Mouse (Mus musculus) thymus, postnatal 14 days (tissue): ENCODE data around the gene Gpr176.
A peak's percentile ranks its signal among the peaks of the same experiment; 100 is the strongest.

Source experiments
- DNase-seq: peaks from one replicate; pipeline ENCODE4 v3.0.0; 2021

The Gpr176 gene

DNA sequence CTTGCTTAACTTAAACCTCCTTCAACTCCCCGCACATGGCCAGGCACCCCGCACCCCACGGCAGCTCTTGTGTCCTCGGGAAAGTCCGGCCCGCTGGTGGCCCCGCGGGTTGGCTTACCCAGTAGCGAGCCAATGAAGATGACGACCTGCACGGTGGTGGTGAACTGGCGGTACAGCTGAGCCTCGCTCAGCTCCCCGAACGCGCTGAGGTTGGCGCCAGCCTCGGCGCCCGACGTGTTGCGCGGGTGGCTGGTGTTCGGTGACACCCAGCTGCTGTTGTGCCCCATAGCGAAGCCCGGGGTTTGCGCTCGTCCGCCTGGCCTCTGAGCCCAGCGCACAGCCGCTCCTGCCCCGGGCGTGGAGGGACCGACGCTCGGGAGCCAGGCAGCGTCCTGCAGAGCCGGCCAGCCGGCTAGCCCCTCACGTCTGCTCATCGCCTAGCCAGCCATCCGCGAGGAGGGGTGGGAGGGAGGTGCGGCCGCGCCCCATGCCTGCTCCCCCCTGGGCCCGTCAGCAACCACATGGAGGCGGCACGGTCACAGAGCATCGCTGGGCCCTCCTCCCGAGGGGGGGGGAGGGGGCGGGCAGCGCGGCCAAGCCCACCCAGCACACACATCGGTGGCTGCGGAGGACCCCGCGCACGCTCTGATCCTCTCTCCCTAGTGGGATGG lies at the start of gene Gpr176:
TSS of gene Gpr176 (minus strand) at position 519 of the 671 bp plus-strand sequence.
- peak; percentile 26 for DNase-seq

DNA sequence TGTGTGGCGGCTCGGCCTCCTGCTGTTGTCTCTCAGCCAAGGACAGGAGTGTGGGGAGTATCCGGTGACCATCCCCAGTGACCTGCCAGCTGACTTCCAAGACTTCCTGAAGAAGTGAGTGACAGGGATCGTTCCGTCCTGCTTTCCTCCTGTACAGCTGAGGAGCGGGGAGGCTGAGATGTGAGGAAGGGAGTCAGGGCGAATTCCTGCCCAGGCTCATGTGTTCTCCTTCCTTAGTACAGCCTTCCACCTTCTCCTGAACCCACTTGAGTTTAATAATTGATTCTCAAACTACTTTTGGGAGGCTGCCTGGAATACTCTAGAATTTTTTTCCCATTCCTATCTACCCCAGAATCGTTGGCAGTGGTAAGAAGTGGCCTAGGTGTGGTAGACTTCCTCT lies 49.2 kb upstream of the Gpr176 start:
- no peak for DNase-seq

DNA sequence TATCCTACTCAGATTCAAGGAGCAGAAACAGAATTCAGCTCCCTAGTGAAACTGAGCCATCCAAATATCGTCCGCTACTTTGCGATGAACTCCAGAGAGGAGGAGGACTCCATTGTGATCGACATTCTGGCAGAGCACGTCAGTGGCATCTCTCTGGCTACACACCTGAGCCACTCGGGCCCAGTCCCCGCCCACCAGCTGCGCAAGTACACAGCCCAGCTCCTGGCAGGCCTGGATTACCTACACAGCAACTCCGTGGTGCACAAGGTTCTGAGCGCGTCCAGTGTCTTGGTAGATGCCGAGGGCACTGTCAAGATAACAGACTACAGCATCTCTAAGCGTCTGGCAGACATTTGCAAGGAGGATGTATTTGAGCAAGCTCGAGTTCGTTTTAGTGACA lies 48.7 kb upstream of the Gpr176 start:
- DNase-seq: no peak

DNA sequence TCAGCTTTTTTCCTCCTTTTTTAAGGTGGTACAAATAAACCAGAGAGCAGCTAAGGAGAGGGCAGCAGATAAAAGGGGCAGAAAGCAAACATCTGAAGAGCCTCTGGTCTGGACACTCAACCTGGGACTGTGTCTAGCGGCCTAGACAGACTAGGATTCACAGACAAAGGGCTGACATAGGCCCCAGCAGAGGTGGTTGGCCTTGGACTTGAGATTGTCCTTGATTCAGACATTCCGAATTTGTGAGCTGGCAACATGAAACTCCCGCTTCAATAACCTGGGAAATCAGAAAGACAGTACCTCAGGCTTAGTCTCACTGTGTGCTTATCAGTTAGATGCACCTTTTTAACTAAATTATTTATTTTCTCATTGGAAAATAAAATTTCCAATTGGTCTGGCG lies 44.9 kb upstream of the Gpr176 start:
- DNase-seq: no peak

DNA sequence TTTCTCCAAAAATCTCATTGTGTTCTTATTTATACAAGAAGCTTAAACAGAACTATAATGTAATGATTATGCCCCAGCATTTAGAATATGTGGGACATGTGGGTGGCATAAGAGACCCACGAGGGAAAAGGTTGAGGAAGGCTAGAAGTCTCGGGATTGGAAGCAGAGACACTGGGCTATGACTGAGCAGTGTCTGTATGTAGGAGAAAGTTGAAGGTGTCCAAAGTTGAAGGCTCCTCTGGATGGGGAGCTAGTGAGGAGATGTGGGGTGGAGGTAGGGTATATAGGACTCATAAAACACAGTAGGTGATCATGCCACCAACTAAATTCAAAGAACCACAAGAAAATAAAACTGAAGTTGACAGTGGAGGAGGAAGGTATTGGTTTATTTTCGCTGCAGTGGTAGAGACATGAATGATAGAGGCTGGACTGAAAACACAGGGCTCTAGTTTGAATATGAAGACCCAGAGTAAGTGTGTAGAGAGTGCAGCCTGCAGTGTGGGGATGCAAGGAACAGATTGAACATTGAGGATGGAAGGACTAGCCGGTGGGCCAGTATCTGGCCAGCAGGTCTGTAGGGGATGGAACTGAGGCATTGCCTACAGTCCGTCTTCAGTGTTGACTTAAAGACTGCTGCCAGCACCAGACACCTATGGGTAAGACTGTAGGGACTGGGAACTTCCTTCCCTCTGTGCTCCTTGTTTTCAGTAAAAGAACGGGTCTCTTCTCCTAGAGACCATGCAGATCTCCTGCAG lies 42.6 kb upstream of the Gpr176 start:
- no peak for DNase-seq

DNA sequence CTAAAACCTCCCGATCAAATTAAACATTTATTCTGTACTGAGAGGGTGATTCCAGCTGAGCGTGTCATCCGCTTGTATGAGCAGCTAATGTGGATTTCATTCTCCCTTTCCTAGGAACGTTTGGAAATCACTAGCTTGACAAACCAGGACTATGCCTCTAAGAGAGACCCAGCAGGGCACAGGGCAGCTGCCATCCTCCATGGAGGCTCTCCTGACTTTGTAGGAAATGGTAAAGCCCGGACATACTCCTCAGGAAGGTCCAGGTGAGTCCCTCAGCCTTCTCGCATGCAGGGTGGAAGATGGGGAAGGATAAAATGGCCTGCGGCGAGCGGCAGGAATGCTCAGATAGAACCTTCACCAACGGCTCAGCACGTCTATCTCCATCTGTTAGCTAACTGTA lies 39.6 kb upstream of the Gpr176 start:
- no peak for DNase-seq

DNA sequence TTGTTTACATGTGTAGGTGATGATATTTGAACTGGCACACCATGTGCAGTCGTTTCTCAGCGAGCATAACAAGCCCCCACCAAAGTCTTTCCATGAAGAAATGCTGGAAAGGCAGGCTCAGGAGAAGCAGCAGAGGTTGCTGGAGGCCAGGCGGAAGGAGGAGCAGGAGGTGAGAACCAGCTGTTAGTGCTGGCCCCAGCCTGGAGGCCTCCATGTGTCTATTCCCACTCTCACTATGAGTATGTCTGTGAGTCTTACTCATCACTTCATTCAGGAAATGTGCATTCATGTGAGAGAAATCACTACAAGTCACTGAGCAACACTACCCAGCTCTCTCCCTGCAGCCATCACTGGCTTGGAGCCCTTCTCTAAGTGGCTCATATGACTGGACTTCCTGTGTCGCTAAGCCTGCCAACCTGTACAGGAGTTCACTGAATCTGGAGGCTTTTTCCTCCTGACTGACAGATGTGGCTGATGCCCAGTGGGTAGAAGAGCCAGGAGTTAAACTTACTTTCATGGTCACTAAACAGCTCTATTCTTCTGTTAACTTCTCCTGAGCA lies 35.2 kb upstream of the Gpr176 start:
- DNase-seq: no peak

DNA sequence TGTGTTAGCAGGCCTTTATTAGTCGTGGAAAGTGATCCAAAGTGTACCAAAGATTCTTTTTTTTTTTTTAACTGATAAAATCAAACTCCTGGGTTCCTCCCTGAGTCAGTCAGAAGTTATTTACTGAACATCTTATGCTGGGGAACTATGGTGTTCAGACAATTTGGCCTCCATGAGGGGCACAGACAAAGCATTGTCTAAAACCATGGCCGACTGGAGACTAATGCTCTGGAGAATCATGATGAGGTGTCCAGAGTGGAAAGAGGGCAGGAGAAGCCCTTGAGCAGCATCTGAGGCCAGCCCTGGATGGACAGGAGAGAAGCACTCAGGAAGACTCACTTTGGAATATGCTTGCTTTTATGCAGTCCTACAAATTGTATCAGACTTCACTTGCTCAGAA lies 33.6 kb upstream of the Gpr176 start:
- no peak for DNase-seq

DNA sequence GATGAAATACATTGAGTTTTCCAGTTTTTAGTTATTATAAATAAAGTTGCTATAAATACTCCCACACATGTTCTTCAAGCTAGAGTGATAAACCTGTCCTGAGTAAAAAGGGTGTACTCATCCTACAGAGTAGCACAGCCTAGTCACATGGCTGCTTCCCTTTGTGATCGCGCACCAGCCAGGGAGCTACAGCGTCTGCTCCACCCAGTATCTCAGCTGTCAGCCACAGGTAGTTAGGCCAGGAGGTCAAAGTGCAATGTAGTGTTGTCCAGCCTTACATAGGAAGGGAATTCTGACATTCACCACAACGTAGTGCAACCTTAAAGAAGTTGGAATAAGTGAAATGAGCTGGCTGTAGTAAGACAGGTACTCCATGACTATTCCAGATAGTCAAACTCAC lies 32.3 kb upstream of the Gpr176 start:
- DNase-seq: no peak

DNA sequence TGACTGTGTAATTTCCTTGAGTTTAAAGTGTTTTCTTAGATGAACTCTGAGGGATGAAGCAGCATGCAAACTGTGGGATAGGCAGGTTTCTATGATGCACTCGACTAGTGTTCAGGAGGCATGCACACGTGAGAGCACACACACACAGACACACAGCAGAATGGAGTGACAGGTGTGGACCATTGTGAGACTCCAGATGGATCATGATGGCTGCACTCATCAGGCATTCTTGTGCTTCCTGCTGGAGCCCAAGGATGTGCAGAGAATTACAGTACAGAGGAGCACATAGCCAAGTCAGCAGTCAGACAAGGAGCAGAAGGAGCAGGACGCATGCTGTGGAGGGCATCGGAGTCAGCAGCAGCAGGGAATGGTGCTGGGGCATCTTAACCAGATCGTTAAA lies 31.1 kb upstream of the Gpr176 start:
- no peak for DNase-seq

DNA sequence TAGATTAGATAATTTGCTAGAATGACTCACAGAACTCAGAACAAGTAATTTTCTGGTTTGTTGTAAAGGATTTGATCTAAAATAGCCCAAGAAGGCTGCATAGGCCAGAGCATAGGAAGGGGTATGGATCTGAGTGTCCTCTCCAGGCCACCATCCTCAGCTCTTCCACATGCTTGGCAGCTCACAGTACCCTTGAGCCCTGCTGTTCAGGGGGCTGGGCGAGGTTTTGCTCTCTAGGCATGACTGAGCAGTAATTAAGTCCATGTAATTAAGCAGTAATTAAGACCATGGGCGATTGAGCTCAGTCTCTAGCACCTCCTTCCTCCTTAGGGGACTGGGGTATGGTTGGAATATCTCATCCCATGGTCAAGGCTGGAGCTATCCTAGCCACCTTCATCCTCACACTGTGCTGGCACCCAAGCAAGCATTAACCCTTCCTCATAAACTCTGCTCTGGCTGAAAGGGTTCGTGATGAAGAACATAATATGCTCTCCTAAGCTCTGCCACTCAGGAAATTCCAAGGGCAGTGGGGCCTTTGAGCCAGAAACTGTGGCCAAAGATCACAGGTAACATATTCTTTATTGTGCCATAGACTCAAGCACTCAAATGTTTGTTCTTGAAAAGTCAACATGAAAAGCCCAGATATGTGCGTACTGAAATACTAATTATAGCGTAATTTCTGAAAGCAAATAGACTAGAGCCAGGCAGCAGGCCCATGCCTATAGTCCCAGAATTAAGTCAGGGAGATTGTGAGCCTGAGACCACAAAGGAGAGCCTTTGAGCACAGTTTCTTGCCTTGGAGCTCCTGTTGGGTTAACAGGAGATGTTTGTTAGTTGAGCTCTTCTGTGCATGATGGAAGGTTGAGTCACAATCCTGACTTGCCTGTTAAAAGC lies 28.9 kb upstream of the Gpr176 start:
- no peak for DNase-seq

DNA sequence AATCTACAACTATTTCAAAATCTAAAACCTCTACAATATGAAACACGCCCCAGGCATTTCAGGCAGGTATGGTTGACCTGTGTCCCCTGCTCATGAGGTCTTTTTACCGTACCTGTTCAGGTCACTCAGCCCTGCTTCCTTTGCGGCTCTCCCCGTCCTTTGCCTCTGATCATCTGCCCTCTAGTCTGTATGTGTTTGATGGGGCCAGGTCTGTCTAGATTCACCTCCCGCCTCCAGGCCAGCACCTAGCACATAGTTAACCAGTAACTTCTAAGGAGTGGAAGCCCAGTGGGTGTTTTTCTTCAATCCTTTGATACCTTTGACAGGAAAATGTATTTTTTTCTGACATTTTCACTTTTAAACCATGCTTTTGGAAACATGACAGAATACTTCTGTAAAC lies 26.5 kb upstream of the Gpr176 start:
- DNase-seq: no peak

DNA sequence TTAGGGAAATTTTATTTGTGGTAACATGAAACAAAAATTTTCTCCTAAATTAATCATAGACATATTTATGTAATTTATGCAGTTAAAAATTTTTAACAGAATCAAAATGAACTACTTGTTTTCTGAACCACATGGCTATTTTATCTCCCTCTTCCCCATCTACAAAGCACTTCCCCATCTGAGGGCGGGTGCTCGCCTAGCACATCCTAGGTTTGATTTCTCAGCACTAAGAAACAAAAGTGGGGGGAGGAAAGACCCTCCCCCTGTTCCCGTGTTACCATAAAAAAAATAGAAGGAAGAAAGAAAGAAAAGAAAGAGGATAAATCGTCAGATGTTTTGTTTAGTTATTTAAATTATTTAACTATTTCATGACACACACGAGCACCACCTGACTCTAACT lies 18.0 kb upstream of the Gpr176 start:
- no peak for DNase-seq

DNA sequence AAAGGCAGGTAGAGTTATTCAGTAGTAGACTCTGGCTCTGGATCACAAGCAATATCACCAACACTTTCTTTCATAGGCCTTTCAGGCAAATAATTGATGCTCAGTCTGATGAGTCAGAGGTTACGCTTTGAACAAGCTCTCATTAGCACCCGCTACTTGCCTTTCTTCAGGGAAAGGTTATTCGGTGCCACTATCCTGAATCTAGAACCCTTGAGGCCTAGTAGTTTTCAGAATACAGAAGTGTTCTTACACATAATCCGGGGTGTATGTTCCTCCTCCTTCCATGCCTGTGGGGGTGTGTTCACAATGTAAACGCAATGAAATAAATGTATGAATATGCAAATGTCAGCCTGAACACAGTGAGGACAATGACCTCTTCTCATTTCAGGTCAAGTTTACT lies 16.9 kb upstream of the Gpr176 start:
- no peak for DNase-seq

DNA sequence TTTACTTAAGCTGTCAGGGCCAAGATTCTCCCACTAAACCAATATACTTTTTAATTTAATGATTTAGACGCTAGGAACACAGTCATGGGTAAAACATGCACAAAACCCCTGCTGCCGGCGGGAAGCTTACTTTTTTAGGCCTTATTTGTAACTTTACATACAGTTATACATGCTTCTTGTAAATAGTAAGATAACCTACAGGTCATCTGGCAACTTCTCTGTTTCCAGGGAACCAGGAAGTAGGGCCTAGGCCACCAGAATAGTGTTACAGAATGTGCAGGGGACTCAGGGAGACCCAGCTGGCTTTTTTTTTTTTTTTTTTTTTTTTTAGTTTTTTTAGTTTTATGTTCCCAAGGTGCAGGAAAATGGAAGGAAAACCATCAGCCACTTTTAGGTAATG lies 16.4 kb upstream of the Gpr176 start:
- no peak for DNase-seq

DNA sequence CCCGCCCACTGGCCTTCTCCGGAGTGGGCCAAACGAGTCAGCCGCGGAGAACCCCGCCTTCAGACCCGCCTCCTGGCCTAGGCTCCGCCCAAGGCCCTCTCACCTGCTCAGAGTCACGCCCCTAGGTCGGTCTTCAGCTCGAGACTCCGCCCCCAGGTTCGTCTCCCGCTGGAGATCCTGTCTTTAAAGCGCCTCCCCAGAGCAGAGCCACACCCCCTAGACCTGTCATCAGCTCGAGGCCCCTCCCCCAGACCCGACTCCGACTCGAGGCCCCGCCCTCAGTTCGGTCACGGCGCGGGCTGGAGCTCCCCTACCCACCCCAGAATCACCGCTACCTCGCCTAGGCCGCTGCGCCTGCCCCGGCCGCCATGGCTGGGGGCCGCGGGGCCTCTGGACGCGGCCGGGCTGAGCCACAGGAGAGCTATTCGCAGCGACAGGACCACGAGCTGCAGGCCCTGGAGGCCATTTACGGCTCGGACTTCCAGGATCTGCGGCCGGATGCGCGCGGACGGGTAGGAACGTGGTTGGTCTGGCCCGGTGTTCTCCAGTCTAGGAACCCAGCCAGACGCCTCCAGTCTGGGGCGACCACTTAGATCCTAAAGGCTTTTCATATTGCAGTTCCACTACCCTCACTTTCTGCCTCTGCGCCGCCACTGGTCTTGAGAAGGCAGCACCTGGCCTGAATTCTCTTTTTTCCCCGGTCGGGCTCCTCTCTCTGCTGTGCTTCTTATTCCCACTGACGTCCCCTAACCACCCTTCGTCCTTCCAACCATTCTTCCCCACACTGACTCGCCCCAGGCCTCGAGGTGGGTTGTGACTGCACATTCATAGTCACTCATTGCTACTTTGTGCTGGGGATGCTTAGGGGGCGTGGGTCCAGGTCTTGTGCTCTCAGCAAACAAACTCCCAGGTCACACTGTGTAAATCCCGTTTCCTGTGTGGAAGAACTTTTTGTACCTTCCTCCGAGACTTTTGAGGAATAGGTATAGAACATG lies 15.4 kb upstream of the Gpr176 start, which contains the start of gene Eif2ak4:
TSS of gene Eif2ak4 (plus strand) at position 278 of the 995 bp plus-strand sequence.
- peak; percentile 99 for DNase-seq

DNA sequence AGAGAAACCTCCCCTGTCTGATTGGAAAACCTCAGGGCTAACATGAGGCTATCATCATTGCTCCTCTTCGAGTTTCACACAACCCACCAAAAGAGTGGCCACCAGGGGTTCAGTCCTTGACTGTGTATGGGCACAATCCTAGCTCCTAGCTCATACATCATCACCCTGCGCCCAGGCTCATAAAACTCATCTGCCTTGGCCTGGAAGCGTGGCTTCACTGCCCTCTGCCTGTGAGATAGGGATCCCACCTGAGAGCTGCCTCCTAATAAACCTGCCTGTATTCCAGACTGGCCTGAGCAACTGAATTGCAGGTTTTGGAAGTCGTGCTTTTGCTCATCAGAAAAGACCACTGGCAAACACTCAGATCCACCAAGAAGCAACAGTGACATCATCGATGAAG lies 10.2 kb upstream of the Gpr176 start:
- DNase-seq: no peak

DNA sequence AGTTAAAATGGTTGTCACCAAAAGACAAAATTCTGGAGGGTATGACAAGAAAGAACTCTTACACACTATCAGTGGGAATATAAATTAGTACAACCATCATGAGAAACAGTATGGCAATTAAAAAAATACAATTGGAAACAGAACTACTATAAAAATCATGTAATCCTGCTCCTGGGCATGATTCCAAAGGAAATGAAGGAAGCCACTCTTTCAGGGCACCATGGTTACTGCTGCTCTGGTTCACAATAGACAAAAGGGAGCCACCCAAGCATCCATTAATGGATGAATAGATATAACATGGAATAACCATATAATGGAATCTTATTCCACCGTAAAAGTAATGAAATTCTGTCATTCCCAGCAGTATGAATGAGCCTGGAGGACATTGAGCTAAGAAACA lies 6.5 kb upstream of the Gpr176 start:
- DNase-seq: no peak

DNA sequence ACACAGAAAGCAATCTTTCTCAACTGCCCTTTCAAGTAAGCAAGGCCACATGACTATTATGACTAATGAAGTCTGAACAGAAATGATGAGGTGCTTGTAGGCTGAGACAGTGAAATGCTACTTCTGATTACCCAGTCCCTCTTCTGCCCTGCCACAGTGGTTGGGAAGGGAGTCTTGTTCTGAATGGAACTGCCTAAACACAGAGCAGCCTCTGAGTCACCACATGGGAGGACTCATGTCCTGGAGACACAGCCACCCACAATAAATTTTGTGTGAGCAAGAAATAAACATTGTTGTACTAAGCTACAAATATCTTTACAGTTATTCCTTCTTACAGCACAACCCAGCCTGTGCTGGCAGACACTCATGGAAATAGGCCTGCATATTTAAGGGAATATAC lies 2.7 kb upstream of the Gpr176 start:
- no peak for DNase-seq

DNA sequence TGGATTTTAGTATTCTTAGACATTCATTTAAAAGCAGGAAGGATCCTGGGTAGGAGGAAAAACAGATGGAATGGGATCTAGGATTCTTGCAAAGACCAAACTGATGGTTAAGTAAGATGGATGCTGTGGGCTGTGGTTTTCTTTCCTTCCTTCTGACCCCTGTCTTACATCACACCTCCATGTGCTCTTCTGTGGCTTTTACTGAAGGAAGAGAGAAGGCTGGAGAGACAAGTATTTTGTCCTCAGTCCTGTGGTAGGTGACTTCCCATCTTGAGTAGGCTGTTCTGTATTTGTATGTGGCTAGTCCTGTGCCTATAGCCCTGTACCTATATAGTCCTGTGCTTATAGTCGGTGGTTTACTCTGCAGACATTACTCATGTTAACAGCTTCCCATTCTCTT lies 2.3 kb upstream of the Gpr176 start:
- no peak for DNase-seq

DNA sequence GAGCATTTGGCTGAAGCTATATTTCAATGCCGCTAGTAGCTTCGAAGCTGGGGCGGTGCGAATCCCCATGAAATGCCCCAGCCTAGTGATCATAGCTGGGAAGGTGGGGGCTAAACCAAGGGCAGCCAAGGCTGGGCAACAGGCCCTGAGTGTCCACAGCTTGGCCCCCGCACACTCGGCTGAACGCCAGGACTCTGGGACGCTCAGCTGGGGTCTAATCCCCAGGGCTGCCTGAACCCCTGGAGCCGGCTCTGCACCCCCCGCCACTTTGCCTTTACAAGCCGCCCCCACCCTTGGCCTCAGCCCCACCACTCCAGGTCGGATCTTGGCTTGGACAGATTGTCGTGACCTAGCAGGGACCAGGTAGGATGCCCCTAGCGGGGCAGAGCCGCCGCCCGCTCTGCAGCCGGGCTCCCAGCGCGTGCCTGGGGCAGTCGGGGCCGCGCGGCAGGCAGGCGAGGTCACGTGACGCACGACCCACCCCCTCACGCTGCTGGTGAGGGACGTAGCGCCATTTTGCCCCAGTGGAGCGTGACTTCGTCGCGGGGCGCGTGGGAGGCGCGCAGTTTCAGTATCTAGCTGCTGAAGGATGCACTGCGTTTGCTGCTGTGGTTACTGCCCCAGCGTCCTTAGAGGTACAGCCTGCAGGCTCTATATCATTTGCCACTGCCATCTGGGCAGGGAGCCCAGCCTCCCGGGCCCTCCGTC lies 507 bp upstream of the Gpr176 start:
- DNase-seq: peak; percentile 85

DNA sequence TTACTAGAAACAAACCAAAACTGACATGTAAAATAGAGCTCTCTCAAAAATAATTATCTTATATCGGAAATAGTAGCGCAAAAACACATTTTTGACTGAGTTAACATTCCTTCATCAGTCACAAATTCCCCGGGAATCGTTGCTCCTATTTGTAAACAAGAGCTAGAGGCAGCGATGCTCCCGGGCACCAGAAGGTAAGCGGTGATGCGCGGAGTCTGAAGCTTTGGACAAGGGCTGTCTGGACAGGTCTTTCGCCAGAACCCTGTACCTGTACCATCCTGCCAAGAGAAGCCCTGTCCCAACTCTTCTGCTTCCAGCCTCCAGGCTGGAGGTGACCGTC lies 688 bp downstream of the Gpr176 start:
- no peak for DNase-seq
